Mouse (Mus musculus) liver, embryonic 14.5 days (tissue): ENCODE measurements at regions not wholly inside any gene's neighbourhood (a gene's known extent, or its start where the extent isn't known, plus 50 kb on each side); places are given as distances from the start of the nearest gene placed in this dataset.

Experiments
- CTCF ChIP-seq: IDR thresholded peaks from 2 replicates; pipeline ENCODE4 v1.5.1; 2016; ENCODE audit warnings: antibody characterized with exemption, low read depth, control low read depth
- EP300 ChIP-seq: IDR thresholded peaks from 2 replicates; pipeline ENCODE4 v1.6.1; 2016; ENCODE audit warnings: antibody characterized with exemption, low read depth

GRCm38 (mm10) chr1:177382147-177382546 is 60.0 kb upstream of the Zbtb18 start:
- TF ChIP-seq CTCF (no peak), EP300 (no peak)
